Mouse (Mus musculus) CH12.LX (cell line): ENCODE data around the gene Gm3435.
"Not testable (repeated sequence)": the region's sequence is repeated elsewhere in the genome, so short reads cannot be mapped to it uniquely, and the experiment has no call there.

ENCODE experiments used
- BHLHE40 ChIP-seq: IDR thresholded peaks from 2 replicates; pipeline ENCODE4 v1.6.1; 2011; ENCODE audit warnings: mild to moderate bottlenecking, low read depth, low read length, improper control_type of control experiment
- CHD2 ChIP-seq: IDR thresholded peaks from 2 replicates; pipeline ENCODE4 v1.6.1; 2011; ENCODE audit warnings: low read length, improper control_type of control experiment
- CTCF ChIP-seq, 2 experiments: IDR thresholded peaks in 1 of 2; conservative IDR thresholded peaks in 1 of 2; 2 replicates each; pipeline ENCODE4 v1.5.1; 2011 to 2012; ENCODE audit warnings: low read depth in 2 of 2, low read length in 2 of 2, improper control_type of control experiment in 1 of 2, inconsistent platforms in 1 of 2, mild to moderate bottlenecking in 1 of 2, moderate library complexity in 1 of 2
- E2F4 ChIP-seq: IDR thresholded peaks from 2 replicates; pipeline ENCODE4 v1.6.1; 2011; ENCODE audit warnings: low read depth, low read length, improper control_type of control experiment; ENCODE audit not compliant: insufficient replicate concordance
- EP300 ChIP-seq: IDR thresholded peaks from 2 replicates; pipeline ENCODE4 v1.6.1; 2011; ENCODE audit warnings: low read length, improper control_type of control experiment
- HCFC1 ChIP-seq: IDR thresholded peaks from 2 replicates; pipeline ENCODE4 v1.6.1; 2012; ENCODE audit warnings: low read depth, mild to moderate bottlenecking, inconsistent platforms, low read length, improper control_type of control experiment
- NELFE ChIP-seq: IDR thresholded peaks from 2 replicates; pipeline ENCODE4 v1.6.1; 2011; ENCODE audit warnings: low read depth, low read length, improper control_type of control experiment
- POLR2A ChIP-seq: IDR thresholded peaks from 2 replicates; pipeline ENCODE4 v1.6.1; 2011; ENCODE audit warnings: low read depth, mild to moderate bottlenecking, improper control_type of control experiment, low read length
- SMC3 ChIP-seq: IDR thresholded peaks from 2 replicates; pipeline ENCODE4 v1.6.1; 2011; ENCODE audit warnings: low read depth, low read length, improper control_type of control experiment

- not testable (repeated sequence) for TF ChIP-seq EP300; NELFE; CTCF (conservative IDR thresholded peaks at IDR 0.05 in 1 of 2, IDR thresholded peaks at IDR 0.05 in 1 of 2; ENCODE audit: low read depth in 2 of 2, low read length in 2 of 2); BHLHE40; POLR2A; SMC3; HCFC1; CHD2; E2F4
Measured at GRCm38 (mm10) chr17:15009088-15009487, 888 bp upstream of the Gm3435 start.
